Mouse (Mus musculus): ENCODE measurements at regions not wholly inside any gene's neighbourhood (a gene's known extent, or its start where the extent isn't known, plus 50 kb on each side); places are given as distances from the start of the nearest gene placed in this dataset.

- peak in 1 of 2 experiments; percentile 10 for DNase-seq (ENCODE audit: low spot score in 2 of 2)
Observed at GRCm38 (mm10) chr4:48725660-48726348, 62.5 kb downstream of the Cavin4 start.

GRCm38 (mm10) chr4:48726349-48726835 is 63.1 kb downstream of the Cavin4 start:
- no peak for DNase-seq (ENCODE audit: low spot score in 2 of 2)

DNA sequence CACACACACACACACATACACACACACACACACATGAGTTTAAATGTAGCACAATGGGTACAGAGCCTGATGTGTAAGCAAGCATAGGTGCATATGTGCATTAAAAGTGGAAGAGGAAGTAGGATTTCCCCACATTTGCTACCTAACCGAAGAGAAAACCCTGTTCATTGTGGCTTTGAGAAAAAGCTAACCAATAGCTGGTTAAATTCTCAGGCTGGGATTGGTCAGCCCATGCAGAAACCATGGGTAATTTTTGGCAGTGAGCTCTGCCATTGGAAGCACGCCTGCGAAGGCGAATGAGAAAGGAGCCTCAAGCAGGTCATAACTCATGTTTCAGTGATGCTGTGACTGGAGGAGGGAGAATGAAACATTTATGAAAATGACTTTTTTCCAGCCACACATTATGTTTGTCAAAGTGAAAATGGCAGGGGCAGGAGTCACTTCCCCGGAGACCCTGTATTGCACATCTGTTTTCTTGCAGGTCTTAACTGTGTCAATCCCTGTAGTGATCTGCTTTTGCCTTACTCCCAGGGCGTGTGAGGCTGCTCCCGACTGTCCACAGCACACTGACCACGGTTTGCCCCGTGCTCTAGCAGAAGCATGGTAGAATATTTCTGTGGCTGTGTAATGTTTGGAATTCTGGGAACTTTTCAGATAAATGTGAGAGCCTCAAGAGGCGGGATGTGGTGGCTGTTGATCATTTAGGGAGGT is 71.7 kb downstream of the Cavin4 start:
- no peak for DNase-seq (ENCODE audit: low spot score in 2 of 2)

DNA sequence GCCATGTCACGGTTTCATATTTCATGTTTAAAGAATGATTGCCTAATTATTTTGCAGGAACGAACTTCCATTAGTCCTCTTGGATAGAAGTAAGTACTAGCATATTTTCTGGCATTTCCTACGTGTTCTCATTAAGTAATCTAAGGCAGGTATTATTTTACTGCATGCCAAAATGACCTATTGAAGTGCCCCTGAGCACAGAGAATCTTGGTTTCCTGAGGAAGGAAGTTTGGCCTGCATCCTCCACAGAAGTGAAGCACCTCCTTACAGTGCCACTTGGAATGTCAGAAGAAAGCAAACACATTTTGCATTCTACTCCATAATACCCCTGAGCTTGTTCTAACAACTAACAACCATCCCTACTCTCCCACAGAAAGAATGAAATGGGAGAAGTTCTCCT is 82.9 kb downstream of the Cavin4 start:
- DNase-seq (ENCODE audit: low spot score in 2 of 2): no peak

- DNase-seq (ENCODE audit: low spot score in 2 of 2): no peak
Observed at GRCm38 (mm10) chr4:48749566-48749965, 86.3 kb downstream of the Cavin4 start.

DNA sequence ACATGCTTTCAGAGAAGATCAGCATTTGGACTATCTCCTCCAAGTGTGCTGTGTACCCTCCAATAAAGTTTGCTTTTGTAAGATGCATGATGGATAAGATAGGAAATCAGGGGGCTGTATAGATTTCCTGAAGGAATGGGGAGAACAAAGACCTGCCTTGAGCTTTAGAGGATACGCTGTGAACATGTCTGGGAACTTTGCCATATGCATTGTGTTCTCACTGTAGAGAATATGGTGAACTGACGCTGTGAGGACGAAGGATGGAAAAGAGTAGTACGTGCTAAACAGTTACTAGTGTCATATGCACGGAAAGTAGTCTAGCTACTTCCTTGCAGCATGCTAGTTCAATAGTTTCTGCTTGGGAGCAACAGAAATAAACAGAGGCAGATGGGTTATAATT is 86.8 kb downstream of the Cavin4 start:
- DNase-seq (ENCODE audit: low spot score in 2 of 2): no peak

- peak in 1 of 2 experiments; percentile 26 for DNase-seq (ENCODE audit: low spot score in 2 of 2)
Observed at GRCm38 (mm10) chr4:48754466-48755171, 91.3 kb downstream of the Cavin4 start.

DNA sequence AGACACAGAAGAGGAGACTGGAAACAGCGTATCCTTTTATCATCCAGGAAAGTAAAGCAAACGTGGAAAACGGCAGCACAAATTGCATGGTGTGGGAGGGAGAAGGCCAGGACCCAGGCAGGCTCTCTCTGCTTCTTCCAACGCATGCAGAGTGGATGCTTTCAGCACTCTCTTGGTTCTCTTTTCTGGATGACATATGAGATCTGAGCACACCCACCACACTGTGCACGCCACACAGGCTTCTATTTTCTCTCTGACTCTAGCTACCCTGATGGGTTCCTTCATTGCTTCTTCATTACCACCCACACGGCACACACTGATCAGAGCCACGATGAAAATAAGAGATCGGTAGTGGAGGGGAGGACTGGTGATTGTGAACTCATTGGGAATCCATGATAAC is 97.3 kb downstream of the Cavin4 start:
- no peak for DNase-seq (ENCODE audit: low spot score in 2 of 2)

DNA sequence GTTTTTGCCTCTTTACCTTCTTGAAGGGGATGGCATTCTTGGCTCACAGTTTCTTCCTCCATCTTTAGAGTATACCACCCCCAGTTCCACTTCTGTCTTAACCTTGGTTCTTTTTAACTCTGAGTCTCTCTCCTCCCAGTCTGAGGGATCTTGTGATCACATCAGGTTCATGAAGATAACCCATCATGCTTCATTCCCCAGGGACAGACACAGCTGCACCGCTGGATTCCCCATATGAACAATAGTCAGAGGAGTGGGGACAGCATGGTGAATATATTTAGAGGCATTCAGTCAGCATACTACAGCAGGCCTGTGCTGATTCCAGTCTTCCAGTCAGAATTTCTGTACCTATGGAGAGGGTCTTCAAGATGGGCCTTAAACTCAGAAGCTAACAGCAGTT is 103.1 kb downstream of the Cavin4 start:
- DNase-seq (ENCODE audit: low spot score in 2 of 2): no peak

DNA sequence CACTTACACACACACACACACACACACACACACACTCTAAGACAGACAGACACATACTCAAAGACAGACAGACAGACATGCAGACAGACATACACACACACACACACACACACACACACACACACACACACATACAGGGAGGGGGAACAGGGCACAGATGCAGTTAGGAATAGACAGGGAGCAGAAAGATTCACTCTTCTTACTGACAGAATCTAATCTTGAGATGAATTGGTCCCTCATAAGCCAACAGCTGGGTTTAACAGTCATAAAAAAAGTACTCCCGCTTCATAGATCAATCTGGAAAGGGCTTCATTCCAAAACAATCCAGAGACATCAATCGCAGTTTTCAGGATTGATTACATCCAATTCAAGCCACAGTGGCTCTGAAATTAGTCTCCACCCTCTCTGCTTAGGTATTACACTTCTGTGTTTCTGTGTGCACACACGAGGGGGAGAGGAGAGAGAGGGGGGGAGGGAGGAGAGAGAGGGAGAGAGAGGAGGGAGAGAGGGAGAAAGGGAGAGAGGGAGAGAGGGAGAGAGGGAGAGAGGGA is 107.2 kb downstream of the Cavin4 start:
- DNase-seq (ENCODE audit: low spot score in 2 of 2): no peak

DNA sequence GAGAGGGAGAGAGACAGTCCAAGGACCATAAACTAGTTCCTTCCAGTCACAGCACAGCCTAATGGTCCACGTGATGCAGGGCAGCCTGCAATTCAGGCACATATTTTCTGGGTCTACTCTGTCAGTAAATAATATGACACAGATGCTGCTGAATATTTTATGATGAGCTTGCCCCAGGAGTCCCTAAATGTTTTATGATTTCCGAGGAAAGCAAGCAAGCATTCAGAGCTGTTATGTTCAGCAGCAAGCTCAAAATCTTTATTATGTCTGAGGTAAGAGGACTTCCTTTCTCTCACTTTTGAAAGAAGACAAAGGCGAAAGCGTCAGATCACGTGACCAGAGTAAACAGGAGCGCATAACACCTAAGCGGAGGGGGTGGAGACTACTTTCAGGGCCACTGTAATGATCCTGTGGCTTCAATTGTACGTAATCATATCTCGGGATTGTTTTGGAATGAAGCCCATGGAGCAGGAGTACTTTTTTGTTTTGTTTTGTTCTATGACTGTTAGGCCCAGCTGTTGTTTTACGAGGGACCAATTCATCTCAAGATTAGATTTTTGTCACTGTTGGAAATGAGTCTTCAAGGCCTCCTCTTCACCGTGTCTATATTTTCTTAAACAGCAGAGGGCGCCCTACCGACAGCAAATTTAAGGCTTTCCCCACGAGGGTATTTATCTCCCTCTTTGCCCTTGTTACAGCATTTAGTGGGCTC is 107.8 kb downstream of the Cavin4 start:
- DNase-seq (ENCODE audit: low spot score in 2 of 2): peak in 1 of 2 experiments; percentile 45

DNA sequence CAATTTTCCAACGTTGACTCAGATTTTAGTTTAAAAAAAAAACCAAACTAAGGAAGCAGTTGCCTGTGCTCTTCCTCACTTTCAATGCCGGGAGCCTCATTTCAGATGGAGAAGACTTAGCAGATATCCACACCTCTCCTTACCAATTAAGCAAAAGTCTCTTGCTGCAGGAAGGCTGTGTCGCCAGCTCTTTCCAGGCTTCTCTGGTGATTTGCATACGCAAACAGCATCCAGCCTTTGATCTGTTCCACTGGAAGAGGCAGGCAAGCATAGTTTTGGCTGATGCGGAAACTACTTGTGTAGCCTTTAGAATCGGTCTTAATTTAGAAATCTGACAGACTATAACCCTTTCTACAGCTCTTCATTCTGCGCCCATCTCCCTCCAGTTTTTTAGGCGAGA is 108.5 kb downstream of the Cavin4 start:
- DNase-seq (ENCODE audit: low spot score in 2 of 2): no peak

DNA sequence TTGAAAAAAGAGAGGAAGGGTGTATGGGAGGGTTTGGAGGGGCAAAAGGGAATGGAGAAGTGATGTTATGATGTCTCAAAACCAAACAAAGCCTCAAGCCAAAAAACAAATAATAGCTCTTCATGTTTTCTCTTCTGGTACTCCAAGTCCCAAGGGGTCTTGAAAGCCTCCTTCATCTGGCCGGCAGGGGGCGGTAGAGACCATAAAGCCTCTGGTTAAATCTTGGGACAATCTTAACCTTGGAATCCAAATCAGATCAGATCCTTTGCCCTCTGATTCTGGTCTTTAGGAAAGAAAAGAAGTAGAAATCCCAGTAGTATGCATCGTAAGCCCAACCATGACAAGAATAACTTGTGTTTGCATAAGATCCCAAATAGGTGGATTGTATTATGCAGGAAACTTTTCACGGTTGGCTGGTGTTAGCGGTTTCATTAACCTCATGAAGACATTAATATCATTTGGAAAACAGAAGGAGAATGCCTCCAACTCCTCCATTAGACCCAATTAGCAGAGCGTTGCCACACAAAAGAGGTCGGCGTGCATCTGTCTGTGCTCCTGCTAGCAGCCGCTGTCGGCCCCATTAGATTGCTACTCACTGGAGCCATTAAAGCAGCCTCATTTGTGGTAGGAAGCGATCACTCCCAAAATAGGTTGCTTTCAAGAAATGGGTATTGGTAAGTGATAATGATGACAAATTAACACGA is 116.0 kb downstream of the Cavin4 start:
- peak; percentile 76 to 86 for DNase-seq (ENCODE audit: low spot score in 2 of 2)

DNA sequence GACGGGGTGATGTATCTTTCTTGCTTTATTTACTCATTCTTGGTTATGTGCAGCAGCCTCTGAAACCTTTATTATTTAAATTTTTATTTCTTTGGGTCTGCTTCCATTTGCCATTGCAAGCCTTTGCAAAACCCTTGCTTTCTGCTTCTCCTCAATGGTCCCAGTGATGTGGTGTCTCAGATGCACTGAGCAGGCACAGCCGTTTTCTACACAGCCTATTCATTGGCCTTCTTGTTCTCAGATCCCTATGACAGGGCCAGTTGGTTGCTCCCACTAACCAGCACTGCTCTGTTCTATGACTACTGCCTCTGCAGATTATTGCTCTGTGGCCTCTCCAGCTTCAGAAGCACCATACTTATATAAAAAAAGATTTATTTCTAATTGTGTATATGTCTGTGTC is 116.6 kb downstream of the Cavin4 start:
- DNase-seq (ENCODE audit: low spot score in 2 of 2): no peak

DNA sequence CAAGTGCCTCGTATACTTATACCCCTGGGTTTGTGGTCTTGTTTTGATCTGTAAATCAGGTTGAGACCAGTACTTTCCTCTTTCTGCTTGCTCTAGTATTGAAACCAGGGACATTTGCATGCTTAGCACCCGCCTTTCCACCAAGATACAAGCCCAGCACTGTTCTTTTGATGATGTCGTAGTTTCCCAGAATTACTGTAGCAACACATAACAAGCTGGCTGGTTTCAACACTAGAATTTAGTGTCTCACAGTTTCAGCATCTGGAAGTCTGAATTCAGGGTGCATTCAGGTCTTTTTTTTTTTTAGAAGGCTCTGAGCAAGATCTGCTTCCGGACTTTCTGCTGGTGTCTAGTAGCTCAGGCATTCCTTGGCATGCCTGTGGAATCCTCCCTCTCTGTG is 117.8 kb downstream of the Cavin4 start:
- DNase-seq (ENCODE audit: low spot score in 2 of 2): no peak

DNA sequence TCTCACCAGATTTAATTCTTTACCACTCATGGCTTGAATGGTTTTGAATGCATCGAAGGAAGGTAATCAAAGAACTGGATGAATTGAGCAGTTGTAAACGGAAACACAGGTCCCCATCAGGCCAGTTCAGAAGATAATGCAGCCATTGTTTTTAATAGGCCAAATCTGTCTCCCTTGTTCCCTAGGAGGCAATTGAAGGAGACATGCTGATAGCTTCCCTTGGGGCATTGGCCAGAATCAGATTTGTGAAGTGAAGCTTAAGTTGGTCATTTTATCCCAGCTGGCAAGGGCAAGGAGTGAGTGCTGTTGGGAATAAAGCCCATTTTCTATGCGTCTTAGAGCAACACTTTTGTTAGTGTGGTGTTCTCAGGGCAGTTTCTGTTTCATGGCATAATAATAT is 119.4 kb downstream of the Cavin4 start:
- no peak for DNase-seq (ENCODE audit: low spot score in 2 of 2)

DNA sequence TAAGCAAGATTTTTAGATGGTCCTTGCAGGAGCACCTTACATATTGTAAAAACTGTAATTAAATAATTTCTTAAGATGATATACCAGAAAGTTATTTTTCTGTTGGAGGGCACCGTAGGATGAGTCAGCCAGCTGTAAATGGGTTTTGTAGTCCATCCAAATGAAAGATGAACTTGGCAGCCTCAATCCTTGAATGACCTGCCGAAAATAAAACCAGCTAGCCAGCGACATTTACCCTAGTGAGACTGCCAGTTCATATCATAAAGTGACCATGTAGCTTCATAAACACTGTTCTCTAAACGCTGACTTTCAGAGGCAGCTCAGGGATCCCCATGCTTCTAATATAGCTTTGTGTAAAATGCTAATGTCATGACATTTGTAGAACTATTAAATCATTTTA is 127.8 kb downstream of the Cavin4 start:
- no peak for DNase-seq (ENCODE audit: low spot score in 2 of 2)

DNA sequence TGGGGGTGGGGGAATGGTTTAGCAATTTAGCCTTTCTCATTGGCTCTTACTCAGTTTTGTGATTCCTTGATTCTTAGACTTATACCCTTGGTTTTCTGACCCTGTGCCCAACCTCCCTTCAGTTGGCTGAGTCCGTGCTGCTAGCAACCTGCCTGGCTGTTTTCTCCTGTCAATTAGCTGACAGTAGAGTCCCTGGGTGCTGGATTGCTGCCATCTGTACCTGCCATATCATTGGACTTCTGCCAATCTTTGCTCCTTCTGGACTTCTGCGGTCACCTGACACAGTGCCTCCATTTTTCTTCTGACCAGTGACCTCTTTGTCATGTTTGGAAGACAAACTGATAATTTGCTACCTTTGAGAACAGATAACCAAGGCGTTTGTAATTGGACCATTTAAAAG is 140.5 kb downstream of the Cavin4 start:
- peak in 1 of 2 experiments; percentile 59 for DNase-seq (ENCODE audit: low spot score in 2 of 2)

GRCm38 (mm10) chr4:48808571-48808970 is 145.3 kb downstream of the Cavin4 start:
- DNase-seq (ENCODE audit: low spot score in 2 of 2): no peak

- DNase-seq (ENCODE audit: low spot score in 2 of 2): no peak
Observed at GRCm38 (mm10) chr4:48833718-48834117, 170.4 kb downstream of the Cavin4 start.

DNA sequence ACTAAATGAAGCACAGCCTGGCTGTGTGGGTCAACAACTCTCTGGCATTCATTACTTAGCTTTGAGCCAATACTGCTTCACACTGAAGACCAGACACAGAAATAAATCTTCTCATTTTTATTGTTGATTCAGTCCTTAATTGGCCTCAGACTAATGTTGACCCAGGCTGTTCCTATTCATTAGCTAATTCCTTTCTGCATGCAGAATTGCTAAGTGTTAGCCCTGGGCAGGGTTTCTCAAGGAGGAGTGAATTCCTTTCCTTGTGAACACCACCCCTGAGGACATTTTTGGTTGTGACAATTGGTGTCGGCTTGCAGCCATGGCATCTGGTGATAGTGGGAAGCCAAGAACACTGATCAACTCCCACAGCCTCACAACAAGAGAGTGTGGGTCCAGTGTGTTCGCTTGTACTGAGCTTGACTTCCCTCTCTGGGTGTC is 179.5 kb downstream of the Cavin4 start:
- peak in 1 of 2 experiments; percentile 41 for DNase-seq (ENCODE audit: low spot score in 2 of 2)
